Mouse (Mus musculus) ES-E14 (cell line): Measurements from ENCODE around the gene Ndel1. TPM values are rescaled to one million over a fixed set of nuclear protein-coding genes. Genes with fewer than 3 reads are reported as not detected.

Experiments used
- DNase-seq: peaks from one replicate; pipeline ENCODE4 v3.0.0-alpha.2; 2013; ENCODE audit warnings: low read depth, low spot score
- H3K27ac ChIP-seq: 2 replicates; pipeline ENCODE4 v1.5.1; 2012; ENCODE audit warnings: low read depth, mild to moderate bottlenecking, low read length, moderate library complexity, mixed read lengths; ENCODE audit not compliant: poor library complexity, insufficient read depth, severe bottlenecking
- H3K36me3 ChIP-seq: 2 replicates; pipeline ENCODE4 v1.6.1; 2012; ENCODE audit warnings: mild to moderate bottlenecking, low read length, moderate library complexity, mixed read lengths; ENCODE audit not compliant: control insufficient read depth, poor library complexity, insufficient read depth, severe bottlenecking
- H3K4me1 ChIP-seq, 2 experiments: fragments of 150-350 bp in 1 of 2; sonication (generic) in 1 of 2; 2 replicates each; pipeline ENCODE4 v1.6.1; 2012; ENCODE audit warnings: low read length in 2 of 2, mild to moderate bottlenecking in 1 of 2, mixed read lengths in 1 of 2; ENCODE audit not compliant: control insufficient read depth in 2 of 2, insufficient read depth in 2 of 2, poor library complexity in 1 of 2
- H3K4me3 ChIP-seq, 2 experiments: fragments of 150-350 bp in 1 of 2; sonication (generic) in 1 of 2; 2 replicates each; pipeline ENCODE4 v1.5.1; 2012; ENCODE audit warnings: low read length in 2 of 2, low read depth in 1 of 2, mild to moderate bottlenecking in 1 of 2, mixed read lengths in 1 of 2; ENCODE audit not compliant: insufficient read depth in 1 of 2, poor library complexity in 1 of 2, severe bottlenecking in 1 of 2
- H3K9ac ChIP-seq: 2 replicates; pipeline ENCODE4 v1.6.1; 2012; ENCODE audit warnings: low read depth, mild to moderate bottlenecking, low read length, mixed read lengths; ENCODE audit not compliant: poor library complexity, insufficient read depth, severe bottlenecking
- H3K9me3 ChIP-seq: fragments of 150-350 bp; sonication (generic); 2 replicates; pipeline ENCODE4 v1.6.1; 2012; ENCODE audit warnings: low read depth, mild to moderate bottlenecking, low read length; ENCODE audit not compliant: control insufficient read depth, insufficient read depth
- CHD2 ChIP-seq: IDR thresholded peaks from 2 replicates; pipeline ENCODE4 v1.6.1; 2014; ENCODE audit warnings: mild to moderate bottlenecking, low read depth, low read length, inconsistent platforms
- HCFC1 ChIP-seq: IDR thresholded peaks from 2 replicates; pipeline ENCODE4 v1.6.1; 2012; ENCODE audit warnings: low read length, inconsistent platforms, borderline replicate concordance; ENCODE audit not compliant: insufficient read depth
- MAFK ChIP-seq: IDR thresholded peaks from 2 replicates; pipeline ENCODE4 v1.6.1; 2014; ENCODE audit warnings: mild to moderate bottlenecking, low read depth, low read length, inconsistent platforms; ENCODE audit not compliant: insufficient read depth
- ZC3H11A ChIP-seq: IDR thresholded peaks from 2 replicates; pipeline ENCODE4 v1.6.1; 2012; ENCODE audit warnings: low read depth, mild to moderate bottlenecking, inconsistent platforms, low read length, borderline replicate concordance
- ZNF384 ChIP-seq: IDR thresholded peaks from 2 replicates; pipeline ENCODE4 v1.6.1; 2012; ENCODE audit warnings: low read depth, low read length, inconsistent platforms
- in situ Hi-C, 2 experiments: fragments of 600-800 bp; cut with MboI; formaldehyde crosslinking; loops; one replicate each; pipeline ENCODE4 v1.15.1; 2025; ENCODE audit warnings: low sequenced_read_pairs in 2 of 2, inconsistent platforms in 1 of 2; ENCODE audit not compliant: unreplicated experiment in 2 of 2
- total RNA-seq: library from RNA; depleted of rRNA; stranded (reverse); fragments of 300-350 nt; gene quantifications from 2 replicates; pipeline ENCODE4 v1.2.3, GENCODE M21; 2012

The Ndel1 gene
- total RNA-seq, 1 experiment, result 40.1 TPM

- TF ChIP-seq ZC3H11A (no peak), MAFK (no peak), CHD2 (no peak), HCFC1 (no peak), ZNF384 (no peak)
- Histone ChIP-seq H3K4me1 (peaks cover 2 to 8% of the 10 kb centered on the region in 2 experiments; a peak in 2 of 4 replicates), H3K27ac (no peak overlapping the region), H3K4me3 (no peak overlapping the region), H3K9ac (no peak overlapping the region), H3K9me3 (no peaks in the 10 kb centered on the region), H3K36me3 (peaks cover 17% of the 10 kb centered on the region)
- in situ Hi-C loops, result no loop called here
- DNase-seq, result no peak
These were observed 44.9 kb downstream of the Ndel1 start for GRCm38 (mm10) chr11:68826735-68827134.

GRCm38 (mm10) chr11:68822326-68822725, 49.3 kb downstream of the Ndel1 start:
- in situ Hi-C loops, result no loop called here

GRCm38 (mm10) chr11:68819226-68819805, 52.3 kb downstream of the Ndel1 start:
- Histone ChIP-seq H3K9me3 (no peaks in the 10 kb centered on the region), H3K9ac (no peak overlapping the region), H3K36me3 (peaks cover 39% of the 10 kb centered on the region), H3K27ac (no peak overlapping the region), H3K4me3 (no peak overlapping the region), H3K4me1 (0 out of 4 replicates have a peak, but pooled peaks cover 0 to 2% of the 10 kb centered on the region in 2 experiments)
- no peak for DNase-seq
- in situ Hi-C loops, result no loop called here
- no peak for TF ChIP-seq CHD2
- TF ChIP-seq ZC3H11A, result no peak
- no peak for TF ChIP-seq MAFK
- TF ChIP-seq ZNF384, result no peak
- TF ChIP-seq HCFC1, result no peak

More at GRCm38 (mm10) chr11:68822326-68822725, 49.3 kb downstream of the Ndel1 start:
- Histone ChIP-seq H3K9ac (no peak overlapping the region), H3K9me3 (no peaks in the 10 kb centered on the region), H3K4me1 (peaks cover 2 to 8% of the 10 kb centered on the region in 2 experiments; a peak in 2 of 4 replicates), H3K27ac (no peak overlapping the region), H3K36me3 (peaks cover 23% of the 10 kb centered on the region; the same call in 1 of the 2 replicates), H3K4me3 (no peak overlapping the region)
- TF ChIP-seq MAFK (no peak), CHD2 (no peak), ZC3H11A (no peak), ZNF384 (no peak), HCFC1 (no peak)
- DNase-seq, result no peak

- H3K9me3 ChIP-seq, result no peaks in the 10 kb centered on the region
- in situ Hi-C loops, result no loop called here
- no peak overlapping the region for H3K4me3 ChIP-seq
- no peak overlapping the region for H3K9ac ChIP-seq
- TF ChIP-seq HCFC1 (no peak), MAFK (no peak), ZNF384 (no peak), CHD2 (no peak), ZC3H11A (no peak)
- no peak for DNase-seq
- H3K36me3 ChIP-seq, result peaks cover 42% of the 10 kb centered on the region
- no peak overlapping the region for H3K27ac ChIP-seq
- H3K4me1 ChIP-seq, result 0 out of 4 replicates have a peak, but pooled peaks cover 0 to 2% of the 10 kb centered on the region in 2 experiments
These were observed 53.2 kb downstream of the Ndel1 start for GRCm38 (mm10) chr11:68818416-68818815.
